Mouse (Mus musculus) stomach, embryonic 14.5 days (tissue): ENCODE results near the gene Pcmtd2. TPM values are rescaled to one million over a fixed set of nuclear protein-coding genes. Genes with fewer than 3 reads are reported as not detected.

Experiments
- ATAC-seq: fragments of 200-750 bp; cut with Nextera tagmentation; 2 replicates; pipeline ENCODE4 v1.8.0; 2017; ENCODE audit warnings: low read depth, moderate TSS enrichment; ENCODE audit not compliant: insufficient number of reproducible peaks, insufficient read depth, low FRiP score
- H3K27ac ChIP-seq: fragments of 300-500 bp; sonication (generic); 2 replicates; pipeline ENCODE4 v1.5.1; 2014; ENCODE audit warnings: mild to moderate bottlenecking, low read length, moderate library complexity, mixed read lengths
- H3K27me3 ChIP-seq: fragments of 300-500 bp; sonication (generic); 2 replicates; pipeline ENCODE4 v1.6.1; 2014; ENCODE audit warnings: low read length, control low read depth, mixed read lengths; ENCODE audit not compliant: control insufficient read depth, insufficient read depth
- H3K36me3 ChIP-seq: fragments of 300-500 bp; sonication (generic); 2 replicates; pipeline ENCODE4 v1.6.1; 2014; ENCODE audit warnings: mild to moderate bottlenecking, control low read depth, low read length, moderate library complexity, mixed read lengths; ENCODE audit not compliant: control insufficient read depth, insufficient read depth
- H3K4me1 ChIP-seq: fragments of 300-500 bp; sonication (generic); 2 replicates; pipeline ENCODE4 v1.6.1; 2014; ENCODE audit warnings: low read length, control low read depth, mixed read lengths; ENCODE audit not compliant: control insufficient read depth, insufficient read depth
- H3K4me2 ChIP-seq: fragments of 300-500 bp; sonication (generic); replicated peaks from 2 replicates; pipeline ENCODE4 v1.6.1; 2014; ENCODE audit warnings: low read depth, low read length, control low read depth
- H3K4me3 ChIP-seq: fragments of 300-500 bp; sonication (generic); 2 replicates; pipeline ENCODE4 v1.5.1; 2014; ENCODE audit warnings: low read depth, low read length, control low read depth
- H3K9ac ChIP-seq: fragments of 300-500 bp; sonication (generic); replicated peaks from 2 replicates; pipeline ENCODE4 v1.6.1; 2014; ENCODE audit warnings: low read depth, mild to moderate bottlenecking, control low read depth, low read length, moderate library complexity, mixed read lengths
- H3K9me3 ChIP-seq: fragments of 300-500 bp; sonication (generic); 2 replicates; pipeline ENCODE4 v1.6.1; 2016; ENCODE audit warnings: low read depth, low read length, control low read depth; ENCODE audit not compliant: control insufficient read depth
- WGBS: fragments of 180-500 bp; shearing (Covaris S2); extraction: QIAGEN DNeasy Blood & Tissue Kit; methylation state at CpG from one replicate; pipeline ENCODE4 v1.1.7; 2014; 5-methylcytosine and 5-hydroxymethylcytosine counted together
- polyA plus RNA-seq: library from polyadenylated mRNA; unstranded; fragments of >200 nt; fragmentation: Nextera tagmentation; extraction: Ambion mirVana; gene quantifications from 2 replicates; pipeline ENCODE4 v1.2.1, GENCODE M21; 2014

The Pcmtd2 gene
- polyA plus RNA-seq, 1 experiment from 2014 or later, result 25.4 TPM

DNA sequence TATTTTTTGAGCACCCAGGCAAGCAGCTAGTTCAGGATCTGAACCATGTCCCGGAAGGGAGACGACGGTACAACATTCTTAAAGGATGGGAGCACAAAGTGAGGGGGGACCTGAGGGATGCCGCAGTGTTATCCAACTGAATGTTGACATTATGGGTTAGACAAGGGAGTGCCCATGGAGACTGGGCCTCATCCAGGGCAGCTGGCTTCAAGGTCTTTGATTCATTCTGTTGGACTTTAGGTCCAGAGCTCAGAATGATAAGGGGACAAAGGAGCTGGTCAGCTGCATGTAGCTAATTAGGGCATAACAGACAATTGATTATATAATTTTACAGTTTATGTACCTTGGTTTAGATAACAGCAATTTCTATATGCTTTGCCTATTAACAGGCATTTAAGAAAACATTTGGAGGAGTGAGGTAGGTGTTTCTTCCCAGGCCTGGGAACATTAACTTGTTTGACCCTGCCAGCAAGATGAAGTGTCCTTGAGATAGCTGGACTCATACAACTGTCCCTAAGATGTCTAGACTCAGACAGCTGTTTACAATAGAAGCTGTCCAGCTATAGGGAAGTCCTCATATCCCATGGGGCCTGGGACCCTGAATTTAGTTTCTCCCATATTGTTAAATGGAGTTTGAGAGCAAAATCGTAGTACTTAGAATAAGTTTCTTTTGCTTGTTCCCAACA, 8.2 kb downstream of the Pcmtd2 start:
- Histone ChIP-seq H3K9me3 (no peaks in the 10 kb centered on the region), H3K27ac (no peak overlapping the region), H3K9ac (no peak overlapping the region), H3K36me3 (peaks cover 20% of the 10 kb centered on the region), H3K27me3 (no peaks in the 10 kb centered on the region), H3K4me2 (no peak overlapping the region), H3K4me3 (no peak overlapping the region), H3K4me1 (no peaks in the 10 kb centered on the region)
- no peak for ATAC-seq
- WGBS, result 72% methylated on average over 5 of the region's 5 CpGs

DNA sequence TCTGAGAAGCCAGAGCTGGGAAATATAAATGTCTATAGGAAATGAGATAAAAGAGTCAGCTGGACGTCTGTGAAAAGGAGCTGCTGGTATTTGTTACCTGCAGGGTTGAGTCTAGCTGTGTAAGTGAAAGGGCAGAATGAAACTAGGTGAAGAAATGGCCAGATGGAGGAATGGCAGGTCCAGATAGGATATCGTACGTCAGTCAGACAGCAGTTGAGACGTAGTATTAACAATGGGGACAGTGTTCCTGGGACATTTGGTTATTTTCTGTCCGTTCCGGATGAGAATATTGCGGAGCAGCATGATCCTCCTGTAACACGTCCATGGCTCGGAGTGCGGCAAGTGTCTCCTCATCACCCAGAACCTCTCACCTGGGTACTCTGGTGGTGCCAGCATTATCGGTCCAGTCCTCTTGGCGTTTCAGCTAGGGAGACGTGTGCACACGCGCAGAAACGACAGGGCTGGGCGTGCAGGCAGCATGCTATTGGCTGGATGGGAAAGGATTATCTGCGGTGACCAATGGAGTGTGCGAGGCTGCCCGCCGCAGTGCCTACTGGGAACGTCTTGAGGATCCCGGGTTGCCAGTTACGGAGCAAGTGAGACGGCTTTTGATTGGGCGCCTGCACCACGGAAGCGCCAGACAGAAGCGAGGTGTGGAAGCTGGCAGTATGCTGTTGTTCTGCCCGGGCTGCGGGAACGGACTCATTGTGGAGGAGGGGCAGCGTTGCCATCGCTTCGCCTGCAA, 26.3 kb downstream of the Pcmtd2 start, which contains the start of gene Polr3k:
TSS of gene Polr3k (plus strand) at position 547 of the 745 bp plus-strand sequence.
- peak within 1 kb of the TSS; percentile 58 for H3K4me3 ChIP-seq
- peaks cover 13% of the 10 kb centered on the region; the same call in 1 of the 2 replicates for H3K4me1 ChIP-seq
- H3K9me3 ChIP-seq, result no peaks in the 10 kb centered on the region
- H3K36me3 ChIP-seq, result peaks cover 11% of the 10 kb centered on the region
- H3K9ac ChIP-seq, result peak within 1 kb of the TSS; percentile 66
- H3K27ac ChIP-seq, result peak within 1 kb of the TSS; percentile 62; the same call in 1 of the 2 replicates
- ATAC-seq, result peak; percentile 100
- H3K27me3 ChIP-seq, result no peaks in the 10 kb centered on the region
- H3K4me2 ChIP-seq, result peak within 1 kb of the TSS; percentile 83
- WGBS, result under 1% methylated on average over 35 of the region's 35 CpGs

DNA sequence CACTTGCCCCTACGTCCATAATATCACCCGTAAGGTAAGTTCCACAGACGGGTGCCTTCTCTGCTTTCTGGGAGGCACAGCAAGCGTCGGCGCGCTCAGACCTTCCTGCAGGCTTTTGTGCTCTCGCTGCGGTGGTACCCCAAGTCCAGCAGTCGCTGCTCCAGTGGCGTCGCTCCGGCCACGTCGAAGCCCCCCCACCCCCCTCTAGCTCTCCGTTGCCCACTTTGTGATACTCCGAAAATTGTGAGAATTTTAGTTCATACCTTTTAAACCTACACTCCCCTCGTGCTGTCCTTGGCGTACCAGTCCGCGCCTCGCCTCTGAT, 26.8 kb downstream of the Pcmtd2 start:
- H3K27ac ChIP-seq, result peak overlapping the region; percentile 62; the same call in 1 of the 2 replicates
- WGBS, result 0% methylated on average over 22 of the region's 22 CpGs
- peaks cover 13% of the 10 kb centered on the region; the same call in 1 of the 2 replicates for H3K4me1 ChIP-seq
- no peaks in the 10 kb centered on the region for H3K27me3 ChIP-seq
- H3K9me3 ChIP-seq, result no peaks in the 10 kb centered on the region
- peak overlapping the region; percentile 83 for H3K4me2 ChIP-seq
- H3K4me3 ChIP-seq, result peak overlapping the region; percentile 58
- ATAC-seq, result peak; percentile 42
- peaks cover 16% of the 10 kb centered on the region for H3K36me3 ChIP-seq
- peak overlapping the region; percentile 66 for H3K9ac ChIP-seq

DNA sequence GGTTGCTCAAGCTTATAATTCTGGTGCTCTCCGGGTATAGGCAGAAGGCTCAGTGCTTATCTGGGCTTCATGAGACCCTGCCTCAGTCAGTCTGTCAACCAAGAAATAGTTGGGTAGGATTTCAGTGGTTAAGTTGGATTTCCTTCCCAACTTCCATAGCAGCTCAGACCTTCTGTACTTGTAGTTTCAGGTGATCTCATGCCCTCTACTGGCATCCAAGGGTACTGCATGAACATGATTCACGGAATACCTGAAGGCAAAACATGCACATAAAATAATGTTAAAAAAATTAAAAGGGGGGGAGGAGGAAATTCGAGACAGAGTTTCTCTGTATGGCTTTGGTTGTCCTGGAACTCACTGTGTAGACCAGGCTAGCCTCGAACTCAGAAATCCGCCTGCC, 29.3 kb downstream of the Pcmtd2 start:
- no peak overlapping the region for H3K4me3 ChIP-seq
- no peak overlapping the region for H3K4me2 ChIP-seq
- H3K27ac ChIP-seq, result no peak overlapping the region
- WGBS, result 55% methylated on average over 5 of the region's 5 CpGs
- no peak for ATAC-seq
- no peak overlapping the region for H3K9ac ChIP-seq
- no peaks in the 10 kb centered on the region for H3K9me3 ChIP-seq
- peaks cover 13% of the 10 kb centered on the region; the same call in 1 of the 2 replicates for H3K4me1 ChIP-seq
- peaks cover 16% of the 10 kb centered on the region for H3K36me3 ChIP-seq
- H3K27me3 ChIP-seq, result no peaks in the 10 kb centered on the region

DNA sequence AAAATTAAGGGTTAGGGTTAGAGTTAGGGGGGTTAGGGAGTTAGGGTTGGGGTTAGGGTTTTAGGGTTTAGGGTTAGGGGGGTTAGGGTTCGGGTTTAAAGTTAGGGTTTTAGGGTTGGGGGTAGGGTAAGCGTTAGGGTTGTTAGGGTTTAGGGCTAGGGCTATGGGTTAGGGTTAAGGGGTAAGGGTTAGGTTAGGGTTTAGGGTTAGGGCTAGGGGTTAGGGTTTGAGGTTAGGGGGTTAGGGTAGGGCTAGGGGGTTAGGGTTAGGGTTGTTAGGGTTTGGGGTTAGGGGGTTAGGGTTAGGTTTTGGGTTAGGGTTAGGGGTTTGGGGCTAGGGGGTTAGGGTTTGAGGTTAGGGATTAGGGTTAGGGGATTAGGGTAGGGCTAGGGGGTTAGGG, 33.4 kb downstream of the Pcmtd2 start:
- H3K4me1 ChIP-seq, result no peaks in the 10 kb centered on the region
- no peak overlapping the region for H3K9ac ChIP-seq
- no peaks in the 10 kb centered on the region for H3K27me3 ChIP-seq
- peaks cover 13% of the 10 kb centered on the region for H3K36me3 ChIP-seq
- H3K9me3 ChIP-seq, result no peaks in the 10 kb centered on the region
- ATAC-seq, result no peak
- no peak overlapping the region for H3K4me3 ChIP-seq
- no peak overlapping the region for H3K4me2 ChIP-seq
- H3K27ac ChIP-seq, result no peak overlapping the region
- WGBS, result 98% methylated on average over 2 of the region's 2 CpGs

DNA sequence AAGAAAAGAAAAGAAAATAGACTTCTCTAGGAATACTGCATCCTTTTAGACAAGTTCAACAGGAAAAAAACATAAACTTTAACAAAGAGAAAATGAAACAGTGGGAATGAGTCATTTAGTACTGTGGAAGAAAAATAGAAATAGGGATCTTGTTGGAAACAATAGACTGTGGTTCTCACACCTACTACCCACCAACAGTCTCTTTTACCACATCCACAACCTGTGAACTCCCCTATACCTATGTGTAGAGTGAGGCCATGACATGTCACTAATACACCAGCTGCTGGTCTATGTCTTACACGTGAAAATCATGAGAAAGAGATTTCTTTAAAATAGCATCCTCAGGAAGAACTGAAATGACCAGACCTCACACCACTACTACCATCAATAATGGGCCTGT, 41.2 kb downstream of the Pcmtd2 start:
- WGBS, result 78% methylated on average over 1 of the region's 1 CpGs
- H3K4me3 ChIP-seq, result no peak overlapping the region

DNA sequence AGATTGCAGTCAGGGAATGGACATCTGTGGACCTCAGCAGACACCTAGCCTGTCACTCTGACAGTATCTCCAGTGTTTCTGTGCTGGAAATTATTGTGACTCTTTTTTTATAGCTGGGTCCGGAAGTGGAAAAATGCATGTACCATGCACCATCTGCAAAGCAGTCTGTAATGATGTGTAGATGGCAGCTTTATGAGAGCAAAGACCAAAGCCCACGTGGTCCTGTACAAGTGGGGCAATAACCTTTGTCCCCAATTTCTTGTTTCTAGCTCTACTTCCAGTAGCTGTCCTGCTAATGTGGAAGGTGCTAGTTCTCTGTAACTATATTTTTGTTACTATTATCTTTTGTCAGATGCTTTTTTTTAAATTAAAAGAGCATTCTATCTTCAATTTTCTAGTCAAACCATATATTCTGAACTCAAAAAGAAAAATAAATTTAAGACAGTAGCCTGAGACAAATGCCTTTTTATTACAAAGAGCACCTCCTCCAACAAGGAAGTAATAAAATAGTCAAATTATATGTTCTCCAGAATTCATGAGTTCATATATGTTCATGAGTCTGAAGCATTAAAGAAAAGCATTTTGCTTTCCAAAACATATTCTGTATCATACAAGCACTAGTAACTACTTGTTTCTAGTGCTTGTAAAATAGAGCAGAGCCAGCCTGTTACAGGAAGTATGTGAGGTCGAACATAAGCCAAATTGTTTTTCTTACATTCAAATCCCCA, 45.5 kb downstream of the Pcmtd2 start:
- Histone ChIP-seq H3K9me3 (no peaks in the 10 kb centered on the region), H3K27ac (no peak overlapping the region), H3K4me2 (no peak overlapping the region), H3K27me3 (no peaks in the 10 kb centered on the region), H3K4me3 (no peak overlapping the region), H3K36me3 (no peaks in the 10 kb centered on the region), H3K9ac (no peak overlapping the region), H3K4me1 (no peaks in the 10 kb centered on the region)
- WGBS, result 66% methylated on average over 3 of the region's 3 CpGs
- ATAC-seq, result no peak

More for the DNA sequence above, 41.2 kb downstream of the Pcmtd2 start:
- Histone ChIP-seq H3K36me3 (no peaks in the 10 kb centered on the region), H3K4me2 (no peak overlapping the region), H3K9ac (no peak overlapping the region), H3K4me1 (no peaks in the 10 kb centered on the region), H3K27ac (no peak overlapping the region), H3K9me3 (no peaks in the 10 kb centered on the region), H3K27me3 (no peaks in the 10 kb centered on the region)
- no peak for ATAC-seq
